Mouse (Mus musculus) megakaryocyte progenitor cell, adult 5-6 weeks (primary cell): ENCODE data around the gene C3ar1. TPM values are rescaled to one million over a fixed set of nuclear protein-coding genes. Genes with fewer than 3 reads are reported as not detected.
A peak's percentile ranks its signal among the peaks of the same experiment; 100 is the strongest.

Source experiments
- ATAC-seq: replicated peaks from 2 replicates; pipeline ENCODE4 v1.8.0; 2016; ENCODE audit warnings: mild to moderate bottlenecking, moderate TSS enrichment, inconsistent platforms; ENCODE audit not compliant: poor library complexity
- total RNA-seq, 2 experiments: library from RNA; stranded (forward) in 1 of 2; stranded (reverse) in 1 of 2; fragments of 157-497, 149-512 nt in 1 of 2; fragments of 200-1000 nt in 1 of 2; gene quantifications; 2 replicates each; pipeline versions ENCODE4 v1.2.3 to v1.2.4; 2015 to 2017

C3ar1 gene
- total RNA-seq (2015) (0.05 TPM in 1 of 2 replicates, not detected in the other), total RNA-seq (2017) (not detected in 2 replicates)

DNA sequence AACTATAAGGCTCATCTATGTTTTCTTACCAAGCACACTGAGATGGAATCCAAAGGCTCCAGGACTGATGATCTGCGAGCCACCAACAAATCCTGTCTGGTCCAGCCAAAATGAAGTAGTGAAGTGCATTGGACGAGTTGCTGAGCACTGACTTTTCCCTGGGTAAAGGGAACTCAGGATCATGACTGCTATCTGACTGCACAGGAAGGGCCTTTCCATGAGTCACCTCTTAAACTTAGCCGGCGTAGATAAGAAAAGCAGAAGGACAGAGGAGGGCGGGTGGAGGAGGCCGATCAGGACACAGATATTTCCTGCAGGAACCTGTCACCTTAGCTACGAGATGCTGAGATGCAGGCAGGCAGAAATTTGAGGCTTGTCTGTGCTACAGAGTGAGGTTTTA lies at the start of gene C3ar1:
TSS of gene C3ar1 (minus strand) at position 207 of the 400 bp plus-strand sequence.
- peak; percentile 83 for ATAC-seq

DNA sequence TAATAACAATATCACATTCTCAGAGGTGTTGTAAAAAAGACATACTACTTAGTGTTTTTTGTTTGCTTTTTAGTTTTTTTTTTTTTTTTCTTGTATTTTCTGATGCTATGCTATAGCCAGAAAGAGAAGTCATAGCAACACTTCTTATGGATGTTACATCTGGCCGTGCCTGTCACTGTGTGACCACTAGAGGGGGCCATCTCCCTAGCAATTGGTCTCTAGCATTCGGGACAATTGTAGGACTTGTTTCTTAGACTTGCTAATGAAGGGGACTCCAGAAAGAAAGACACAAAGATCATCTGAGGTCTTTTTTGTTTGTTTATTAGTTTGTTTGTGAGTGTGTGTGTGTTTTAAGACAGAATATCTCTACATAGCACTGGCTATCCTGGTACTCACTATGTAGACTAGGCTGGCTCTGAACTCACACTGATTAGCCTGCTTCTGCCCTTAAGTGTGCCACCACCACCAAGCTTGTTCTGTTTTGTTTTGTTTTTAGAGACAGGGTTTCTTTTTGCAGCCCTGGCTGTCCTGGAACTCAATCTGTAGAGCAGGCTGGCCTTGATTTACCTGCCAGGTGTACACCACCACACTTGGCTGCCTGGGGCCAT lies 36.6 kb upstream of the C3ar1 start:
- ATAC-seq, result peak; percentile 98

DNA sequence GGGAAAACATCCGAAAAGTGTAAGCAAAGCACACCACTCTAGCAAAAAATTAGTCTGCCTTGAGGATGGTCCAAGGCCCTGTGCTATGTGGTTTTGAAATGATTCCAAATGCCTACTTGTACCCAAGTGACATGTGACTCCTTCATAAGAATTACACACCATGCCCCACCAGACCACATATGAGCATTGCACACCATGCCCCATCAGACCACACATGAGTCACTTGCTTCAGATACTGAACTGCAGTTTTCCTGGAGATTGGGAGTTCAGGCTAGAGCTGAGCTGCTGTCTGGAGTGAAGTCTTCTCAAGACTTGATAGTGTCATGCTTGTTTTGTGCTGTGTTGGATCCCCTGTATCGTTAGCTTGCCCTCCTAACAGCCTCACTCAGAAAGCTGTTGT lies 33.6 kb upstream of the C3ar1 start:
- ATAC-seq, result peak; percentile 37

DNA sequence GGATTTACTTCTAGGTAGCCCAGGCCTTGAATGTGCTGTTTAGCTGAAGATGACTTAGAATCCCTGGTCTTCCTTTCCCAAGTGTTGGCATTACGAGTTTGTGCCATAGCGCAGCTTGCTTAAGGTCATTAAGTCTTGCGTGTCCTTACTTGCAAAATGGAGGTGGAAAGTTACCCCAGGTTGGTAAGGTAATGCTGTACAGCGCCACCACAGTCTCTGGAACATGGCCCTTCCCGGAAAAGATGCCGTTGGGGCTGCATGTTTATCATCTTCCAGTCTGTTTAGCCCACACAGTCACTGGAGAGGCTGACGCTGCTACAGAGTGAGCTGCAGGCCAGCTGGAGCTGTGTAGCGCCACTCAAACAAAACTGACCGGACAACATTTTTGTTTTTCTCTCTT lies 27.6 kb upstream of the C3ar1 start:
- ATAC-seq, result no peak

DNA sequence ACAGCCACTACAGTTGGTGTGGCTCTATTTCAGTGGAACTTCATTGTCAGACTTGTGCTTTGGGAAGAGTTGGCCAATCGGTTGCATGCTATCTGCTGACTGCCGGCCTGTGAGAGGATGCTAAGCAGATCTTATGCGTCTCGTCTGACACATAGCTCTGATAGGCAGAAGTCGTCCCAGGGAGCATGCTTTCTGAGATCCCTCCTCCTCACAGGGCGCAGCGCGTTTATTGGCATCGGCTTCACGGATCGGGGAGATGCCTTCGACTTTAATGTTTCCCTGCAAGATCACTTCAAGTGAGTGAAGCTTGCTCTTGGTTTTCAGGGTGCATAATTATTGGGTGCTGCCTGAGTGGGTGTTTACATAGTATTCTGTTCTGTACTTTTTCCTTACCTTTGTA lies 25.3 kb upstream of the C3ar1 start:
- ATAC-seq, result no peak

DNA sequence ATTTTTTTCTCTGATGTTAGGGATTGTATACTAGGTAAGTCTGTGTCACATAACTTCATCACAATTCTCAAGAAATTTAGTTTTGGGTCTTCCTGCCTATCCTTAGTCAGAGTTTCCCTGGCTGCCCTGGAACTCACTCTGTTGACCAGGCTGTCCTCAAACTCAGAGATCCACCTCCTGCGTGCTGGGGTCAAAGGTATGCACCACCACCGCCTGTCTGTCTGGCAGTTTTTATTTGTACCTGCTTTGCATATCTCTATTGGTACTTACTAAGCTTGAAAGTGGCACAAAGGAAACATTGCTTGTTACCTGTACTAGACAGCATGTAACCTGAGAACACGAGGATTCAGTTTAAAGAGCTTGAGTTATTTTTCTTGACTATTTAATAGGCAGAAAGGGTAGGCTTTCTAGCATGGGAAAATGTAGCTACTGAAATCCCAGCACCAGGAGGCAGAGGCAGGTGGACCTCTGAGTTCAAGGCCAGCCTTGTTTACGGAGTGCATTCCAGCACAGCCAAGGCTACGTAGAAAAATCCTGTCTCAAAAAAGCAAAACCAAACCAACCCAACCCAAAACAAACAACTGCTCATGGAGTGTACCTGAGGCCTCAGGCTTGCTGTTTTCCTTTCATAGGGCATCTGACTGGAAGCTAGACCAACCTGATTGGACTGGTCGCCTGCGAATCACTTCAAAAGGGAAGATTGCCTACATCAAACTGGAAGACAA lies 24.0 kb upstream of the C3ar1 start:
- no peak for ATAC-seq

DNA sequence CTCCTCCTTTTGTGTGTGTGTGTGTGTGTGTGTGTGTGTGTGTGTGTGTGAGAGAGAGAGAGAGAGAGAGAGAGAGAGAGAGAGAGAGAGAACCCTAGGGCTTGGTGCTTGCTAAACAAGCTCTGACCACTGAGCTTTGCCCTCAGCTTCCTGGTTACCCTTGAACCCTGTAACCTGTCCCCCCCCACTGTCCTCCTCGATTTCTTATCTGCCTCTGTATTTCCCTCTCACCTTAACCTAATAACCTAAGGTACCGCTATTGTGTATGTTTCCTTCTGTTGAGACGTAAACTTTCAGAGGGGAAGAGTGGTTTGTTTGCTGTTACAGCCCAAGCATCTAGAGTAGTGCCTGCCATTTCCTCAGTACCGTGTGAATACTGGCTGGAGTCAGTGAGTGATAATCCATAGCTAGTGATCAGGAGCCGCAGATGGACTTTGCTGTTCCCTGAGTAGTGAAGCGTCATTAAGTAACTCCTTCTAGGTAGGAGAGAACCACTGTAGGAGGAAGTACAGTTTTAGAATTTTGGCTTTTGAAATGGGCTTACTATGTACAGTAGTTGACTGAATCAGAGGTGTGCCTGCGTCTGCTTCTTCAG lies 23.3 kb upstream of the C3ar1 start:
- ATAC-seq, result no peak

DNA sequence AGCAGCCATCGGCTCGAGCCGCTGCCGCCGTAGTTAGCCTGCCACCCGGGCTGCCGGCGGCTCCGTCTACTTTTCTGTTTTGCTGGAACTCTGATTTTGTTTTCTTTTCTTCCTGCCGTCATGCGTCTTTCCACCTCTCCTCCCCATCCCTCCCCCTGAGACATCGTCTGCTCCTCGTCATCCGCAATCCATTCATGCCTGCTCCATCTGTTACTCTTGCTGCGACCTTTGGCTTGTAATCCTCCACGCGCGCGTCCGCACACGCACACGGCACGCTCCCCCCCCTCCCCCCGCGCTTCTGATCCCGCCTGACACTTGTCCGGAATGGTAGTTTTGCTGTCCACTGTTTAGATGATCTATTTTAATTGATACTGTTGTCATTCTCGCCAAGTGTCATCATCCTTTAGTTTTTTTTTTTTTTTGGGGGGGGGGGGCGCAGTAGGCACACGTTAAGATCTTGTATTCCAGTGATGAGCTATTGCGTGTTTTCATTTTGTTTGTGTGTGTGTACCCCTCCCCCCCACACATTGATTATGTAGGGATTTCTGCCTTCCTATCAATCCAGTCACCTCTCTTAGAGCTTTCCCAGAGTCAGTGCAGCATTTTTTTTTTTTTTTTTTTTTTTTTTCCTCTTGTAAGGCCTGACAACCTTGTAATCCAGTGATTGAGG lies 18.9 kb upstream of the C3ar1 start:
- peak; percentile 30 for ATAC-seq

DNA sequence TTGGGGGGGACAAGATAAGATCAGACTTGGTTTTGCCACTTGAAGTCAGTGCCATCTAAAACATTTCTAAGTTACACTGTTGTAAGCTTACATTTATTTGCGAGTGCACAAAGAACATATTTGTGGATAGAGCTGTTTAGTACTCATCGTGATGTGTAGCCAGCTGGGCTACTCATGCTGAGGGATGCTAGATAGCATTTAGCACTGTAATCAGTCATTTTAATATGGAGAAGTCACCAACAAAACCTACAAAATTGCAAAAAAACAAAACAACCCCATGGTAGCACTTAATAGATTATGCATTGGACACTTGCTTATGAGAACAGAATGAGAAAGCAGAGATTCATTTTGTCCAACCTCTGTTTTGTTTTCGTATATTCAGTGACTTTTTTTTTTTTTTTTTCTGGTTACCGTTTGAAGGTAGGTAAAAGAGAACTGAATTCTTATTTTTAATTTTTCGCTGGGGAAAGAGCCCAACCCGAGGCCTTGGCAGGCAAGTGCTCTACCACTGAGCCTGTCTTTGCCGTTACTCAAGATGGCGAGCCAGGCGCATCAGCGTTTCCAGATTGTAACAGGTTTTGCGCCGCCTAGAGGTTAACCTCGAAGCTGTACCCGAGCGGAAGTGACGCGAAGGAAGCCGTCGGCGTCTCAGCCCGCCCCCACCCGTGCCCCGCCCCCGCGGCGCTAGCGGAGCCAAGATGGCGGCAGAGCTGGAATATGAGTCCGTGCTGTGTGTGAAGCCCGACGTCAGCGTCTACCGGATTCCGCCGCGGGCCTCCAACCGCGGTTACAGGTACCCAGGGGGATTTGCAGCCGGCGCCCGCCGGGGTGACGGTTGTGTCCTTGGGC lies 18.1 kb upstream of the C3ar1 start, which contains the start of gene Necap1:
TSS of gene Necap1 (plus strand) at position 604 of the 849 bp plus-strand sequence.
- peak; percentile 90 for ATAC-seq

DNA sequence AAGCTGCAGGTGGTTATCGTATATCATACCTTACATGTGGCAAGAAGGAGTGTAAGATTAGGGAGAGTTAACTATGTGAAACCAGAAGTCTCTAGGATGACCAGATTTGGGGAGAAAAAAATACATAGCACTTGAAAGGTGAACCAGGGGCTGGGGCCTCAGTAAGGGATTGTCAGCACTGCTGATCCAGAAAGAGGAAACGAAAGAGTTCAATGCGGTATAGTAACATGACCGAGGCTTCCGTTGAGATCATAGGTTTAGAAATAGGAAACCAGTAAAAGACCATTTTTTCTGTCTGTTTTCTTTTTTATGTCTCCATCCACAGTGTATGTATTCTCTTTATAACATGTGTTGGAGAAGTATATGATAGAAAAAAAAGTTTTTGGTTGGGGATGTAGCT lies 16.8 kb upstream of the C3ar1 start:
- peak; percentile 72 for ATAC-seq

DNA sequence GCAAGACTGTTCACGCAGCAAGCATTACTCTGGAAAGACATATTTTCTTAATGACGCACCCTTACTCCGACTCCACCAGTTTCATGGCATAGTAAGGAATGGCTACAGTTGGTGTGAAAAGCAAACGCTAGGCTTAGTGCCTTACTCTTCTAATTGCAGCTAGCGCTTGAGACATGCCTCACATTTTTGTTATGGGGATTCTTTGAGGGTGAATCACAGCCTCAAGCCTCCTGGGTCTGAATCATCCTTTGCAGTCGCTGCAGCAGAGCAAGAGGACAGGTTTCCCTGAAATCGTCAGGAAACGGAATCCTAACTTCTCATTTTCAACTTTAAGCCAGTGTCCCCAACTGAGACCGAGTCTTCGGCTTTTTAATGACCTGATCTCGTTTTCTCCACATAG lies 13.9 kb upstream of the C3ar1 start:
- ATAC-seq, result no peak

DNA sequence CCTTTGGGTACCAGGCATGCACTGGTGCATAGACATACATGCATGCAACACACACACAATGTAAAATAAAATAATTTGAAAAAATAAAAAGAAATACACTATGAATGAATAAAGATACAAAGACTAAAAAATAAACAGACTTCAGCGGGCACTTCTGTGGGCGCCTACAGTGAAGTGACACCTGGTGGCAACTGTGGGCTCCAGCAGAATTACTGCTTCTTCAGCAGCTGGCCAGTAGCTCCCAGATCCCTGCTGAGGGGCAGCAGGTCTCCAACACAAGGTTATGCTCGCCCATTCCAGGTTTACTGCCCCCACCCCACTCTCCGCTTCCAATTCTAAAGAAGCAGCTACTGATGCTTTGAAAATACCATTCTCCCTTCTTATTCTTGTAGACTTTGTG lies 12.0 kb upstream of the C3ar1 start:
- ATAC-seq, result peak; percentile 65

DNA sequence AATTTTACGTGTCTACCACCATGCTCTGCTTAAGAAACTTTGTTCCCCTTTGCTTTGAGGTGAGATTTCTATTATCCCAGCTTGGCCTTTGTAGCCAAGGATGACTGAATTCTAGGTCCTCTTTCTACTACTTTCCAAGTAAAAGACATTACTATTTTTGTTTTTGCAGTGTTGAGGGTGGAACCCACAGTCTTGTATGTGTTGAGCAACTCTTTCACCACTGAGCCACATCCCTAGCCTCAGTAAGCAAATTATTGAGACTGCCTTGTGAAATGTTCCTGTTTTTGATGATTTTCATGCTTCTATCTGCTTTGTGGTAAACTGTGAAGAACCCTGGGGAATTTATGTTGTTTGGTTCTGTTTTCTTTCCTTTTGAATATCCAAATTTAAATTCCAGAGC lies 6.9 kb upstream of the C3ar1 start:
- peak; percentile 97 for ATAC-seq

DNA sequence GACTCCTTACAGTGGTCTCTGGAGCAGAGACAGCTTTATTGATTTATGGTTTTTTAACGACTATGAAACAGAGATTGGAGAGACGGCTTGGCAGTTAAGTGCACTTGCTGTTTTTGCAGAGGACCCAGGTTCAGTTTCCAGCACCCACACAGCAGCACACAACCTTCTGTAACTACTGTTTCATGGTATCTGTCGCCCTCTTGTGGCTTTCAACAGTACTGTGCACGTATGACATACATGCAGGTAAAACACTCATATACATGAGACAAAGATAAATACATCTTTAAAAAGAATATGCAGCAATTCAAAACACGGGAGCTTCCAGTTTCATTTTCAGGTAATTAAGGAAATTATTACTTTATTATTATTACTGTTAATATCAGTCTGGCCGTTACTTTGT lies 6.5 kb upstream of the C3ar1 start:
- peak; percentile 45; the same call in 1 of the 2 replicates for ATAC-seq

DNA sequence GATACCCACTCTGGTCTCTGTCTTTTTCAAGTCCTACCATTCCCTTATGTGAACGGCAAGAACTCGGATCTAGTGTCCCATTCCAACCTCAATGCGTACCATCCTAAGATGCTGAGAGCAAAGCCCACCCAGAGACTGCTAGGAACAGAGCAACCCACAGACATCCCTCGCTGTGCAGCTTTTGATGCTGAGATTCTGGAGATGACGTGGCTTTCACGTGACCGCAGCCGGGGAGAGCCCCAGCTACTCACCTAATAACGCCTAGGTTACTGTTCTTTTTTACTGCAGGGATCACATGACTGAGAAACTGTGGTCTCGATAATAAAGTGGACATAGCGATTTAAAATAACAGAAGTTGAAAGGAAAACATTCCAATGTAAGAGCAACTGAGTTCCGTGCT lies 1.4 kb downstream of the C3ar1 start:
- no peak for ATAC-seq

DNA sequence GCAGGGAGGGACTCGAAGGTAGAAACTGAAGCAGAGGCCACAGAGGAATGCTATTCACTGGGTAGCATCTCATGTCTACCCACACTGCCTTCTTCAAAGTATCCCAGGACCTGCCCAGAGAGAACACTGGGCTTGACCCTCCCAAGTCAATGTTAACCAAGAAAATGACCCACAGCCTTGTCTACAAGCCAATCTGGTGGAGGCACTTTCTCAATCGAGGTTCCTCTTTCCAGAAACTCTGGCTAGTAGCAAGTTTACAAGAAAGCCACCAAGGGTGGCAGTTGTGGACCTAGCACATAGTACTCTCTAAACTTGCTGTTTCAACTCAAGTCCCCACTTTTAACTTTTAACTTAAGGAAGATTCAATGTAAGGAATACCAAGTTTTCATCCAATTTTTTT lies 3.3 kb downstream of the C3ar1 start:
- peak; percentile 74 for ATAC-seq

DNA sequence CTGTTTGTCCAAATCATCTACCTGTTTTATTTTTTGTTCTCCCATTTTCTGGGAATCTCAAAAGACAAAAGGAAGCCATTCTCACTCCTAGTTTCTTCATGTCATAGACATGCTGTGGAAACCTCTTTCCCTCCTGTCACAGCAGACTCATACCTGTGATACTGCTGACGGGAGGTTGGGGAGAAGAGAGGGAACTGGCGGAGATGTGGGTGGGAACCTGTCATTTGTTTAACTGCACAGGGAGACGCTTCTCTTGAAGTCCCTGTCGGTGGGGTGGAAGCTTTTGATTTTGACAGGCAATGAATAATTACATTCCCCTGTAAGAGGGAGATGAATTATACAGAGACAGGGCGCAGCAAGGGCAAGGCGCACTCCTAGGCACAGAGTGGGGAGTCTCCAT lies 12.2 kb downstream of the C3ar1 start:
- ATAC-seq, result no peak

DNA sequence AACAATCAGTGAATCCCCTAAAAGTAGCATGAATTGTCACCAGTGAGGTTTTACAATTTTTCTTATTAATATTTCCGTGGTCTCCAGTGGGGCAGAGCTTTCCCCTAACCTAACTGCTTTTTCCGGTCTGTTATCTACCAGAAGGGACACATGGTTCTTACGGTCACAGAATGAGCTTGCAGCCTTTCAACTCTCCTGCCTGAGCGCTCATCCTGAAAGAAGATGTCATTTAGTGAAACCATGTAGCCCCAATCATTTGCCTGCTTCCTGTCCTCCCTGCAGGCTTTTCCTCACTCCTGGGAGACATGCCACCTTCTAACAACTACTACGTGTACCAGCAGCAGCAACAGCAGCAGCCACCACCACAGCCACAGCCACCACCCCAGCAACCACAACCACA lies 18.4 kb downstream of the C3ar1 start:
- ATAC-seq, result no peak

DNA sequence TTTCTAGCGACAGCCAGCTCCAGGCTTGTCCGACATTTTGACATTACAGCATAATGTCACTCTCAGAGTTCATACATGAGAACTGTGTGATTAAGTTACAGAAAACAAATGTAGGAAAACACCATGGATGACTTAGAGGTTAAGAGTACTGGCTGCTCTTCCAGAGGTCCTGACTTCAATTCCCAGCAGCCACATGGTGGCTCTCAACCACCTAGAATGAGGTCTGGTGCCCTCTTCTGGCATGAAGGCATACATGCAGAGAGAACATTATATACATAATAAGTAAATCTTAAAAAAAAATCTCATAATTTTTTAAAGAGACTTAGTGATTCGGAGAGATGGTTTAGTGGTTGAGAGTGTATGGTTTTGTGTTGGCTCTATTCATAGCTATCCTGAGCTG lies 19.0 kb downstream of the C3ar1 start:
- ATAC-seq, result no peak

DNA sequence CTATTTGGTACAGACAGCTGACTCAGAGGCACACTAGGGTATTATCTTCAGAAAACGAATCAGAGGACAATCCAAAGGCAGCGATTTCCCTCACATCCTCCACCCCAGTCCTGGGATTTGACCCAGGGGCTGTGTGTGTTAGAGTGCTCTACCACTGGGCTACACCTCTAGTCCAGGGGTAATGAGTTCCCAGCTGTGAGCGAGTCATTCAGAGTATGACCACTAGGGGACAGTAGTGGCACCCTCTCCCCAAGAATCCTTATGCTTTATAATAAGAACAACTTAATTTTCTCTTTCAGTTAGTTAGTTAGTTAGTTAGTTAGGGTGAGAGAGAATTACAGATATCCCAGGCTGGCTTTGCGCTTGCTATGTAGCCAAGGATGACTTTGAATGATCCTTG lies 21.6 kb downstream of the C3ar1 start:
- peak; percentile 98 for ATAC-seq

DNA sequence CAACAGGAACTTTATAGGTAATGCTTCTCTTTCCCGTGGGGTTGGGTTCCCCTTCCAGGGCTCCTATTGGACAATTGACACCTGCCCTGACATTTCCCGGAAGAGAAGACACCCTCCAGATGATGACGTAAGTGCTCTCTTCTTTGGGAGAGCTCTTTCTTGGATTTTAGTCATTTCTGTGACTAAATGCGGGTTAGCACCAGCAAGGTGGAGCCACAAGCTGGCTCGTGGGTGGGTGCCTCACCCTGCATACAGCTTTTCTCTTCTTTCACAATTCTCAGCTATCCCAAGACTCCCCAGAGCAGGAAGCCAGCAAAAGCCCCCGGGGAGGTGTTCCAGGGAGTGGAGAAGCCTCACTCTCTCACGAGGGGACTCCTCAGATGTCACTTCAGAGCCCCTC lies 23.1 kb downstream of the C3ar1 start:
- ATAC-seq, result no peak
